Mouse (Mus musculus): ENCODE measurements around the gene Dnase1l1. TPM values are rescaled to one million over a fixed set of nuclear protein-coding genes. Genes with fewer than 3 reads are reported as not detected.

Dnase1l1 gene
- polyA plus RNA-seq, 1 experiment from 2014 or later: 4.6 TPM

- peak overlapping the region; percentile 55 for H3K4me3 ChIP-seq (ENCODE audit: low read depth, low read length)
- no peaks in the 10 kb centered on the region for H3K4me1 ChIP-seq (ENCODE audit: control insufficient read depth, insufficient read depth, low read length)
- peak overlapping the region; percentile 39 for H3K4me2 ChIP-seq (ENCODE audit: low read depth)
- 0 out of 2 replicates have a peak overlapping the region, but pooled peaks have one; percentile 14 for H3K27ac ChIP-seq (ENCODE audit: low read depth, low read length)
- H3K36me3 ChIP-seq (ENCODE audit: control insufficient read depth, insufficient read depth, low read length): no peaks in the 10 kb centered on the region
- H3K27me3 ChIP-seq (ENCODE audit: control insufficient read depth, insufficient read depth, low read length): no peaks in the 10 kb centered on the region
- 18% methylated on average over 27 of the region's 27 CpGs for WGBS
- H3K9ac ChIP-seq (ENCODE audit: low read length): peak overlapping the region; percentile 79
- DNase-seq (ENCODE audit: low spot score) (peak; percentile 35), ATAC-seq (ENCODE audit: insufficient read depth, low FRiP score, low TSS enrichment) (no peak)
- H3K9me3 ChIP-seq (ENCODE audit: control insufficient read depth, low read length): no peaks in the 10 kb centered on the region
Observed at GRCm38 (mm10) chrX:74270902-74271551, 11.1 kb downstream of the Dnase1l1 start.

GRCm38 (mm10) chrX:74270062-74270901 lies 11.9 kb downstream of the Dnase1l1 start, which contains the start of gene Rpl10:
Rpl10 (plus strand) TSS chrX:74270812.
- Histone ChIP-seq H3K27ac (ENCODE audit: low read depth, low read length) (peak within 1 kb of the TSS; percentile 89), H3K4me3 (ENCODE audit: low read depth, low read length) (peak within 1 kb of the TSS; percentile 55), H3K9me3 (ENCODE audit: control insufficient read depth, low read length) (no peaks in the 10 kb centered on the region), H3K4me2 (ENCODE audit: low read depth) (peak within 1 kb of the TSS; percentile 48), H3K4me1 (ENCODE audit: control insufficient read depth, insufficient read depth, low read length) (no peaks in the 10 kb centered on the region), H3K9ac (ENCODE audit: low read length) (peak within 1 kb of the TSS; percentile 79), H3K36me3 (ENCODE audit: control insufficient read depth, insufficient read depth, low read length) (no peaks in the 10 kb centered on the region), H3K27me3 (ENCODE audit: control insufficient read depth, insufficient read depth, low read length) (no peaks in the 10 kb centered on the region)
- WGBS: 16% methylated on average over 42 of the region's 42 CpGs
- ATAC-seq (ENCODE audit: insufficient read depth, low FRiP score, low TSS enrichment) (peak; percentile 93), DNase-seq (ENCODE audit: low spot score) (peak; percentile 90)

GRCm38 (mm10) chrX:74269736-74270061 lies 12.4 kb downstream of the Dnase1l1 start:
- H3K4me1 ChIP-seq (ENCODE audit: control insufficient read depth, insufficient read depth, low read length): no peaks in the 10 kb centered on the region
- H3K9ac ChIP-seq (ENCODE audit: low read length): peak overlapping the region; percentile 55
- peak overlapping the region; percentile 89 for H3K27ac ChIP-seq (ENCODE audit: low read depth, low read length)
- ATAC-seq (ENCODE audit: insufficient read depth, low FRiP score, low TSS enrichment) (no peak), DNase-seq (ENCODE audit: low spot score) (no peak)
- H3K4me3 ChIP-seq (ENCODE audit: low read depth, low read length): peak overlapping the region; percentile 37
- no peaks in the 10 kb centered on the region for H3K36me3 ChIP-seq (ENCODE audit: control insufficient read depth, insufficient read depth, low read length)
- H3K4me2 ChIP-seq (ENCODE audit: low read depth): peak overlapping the region; percentile 48
- no peaks in the 10 kb centered on the region for H3K27me3 ChIP-seq (ENCODE audit: control insufficient read depth, insufficient read depth, low read length)
- no peaks in the 10 kb centered on the region for H3K9me3 ChIP-seq (ENCODE audit: control insufficient read depth, low read length)
- 19% methylated on average over 3 of the region's 3 CpGs for WGBS

- Histone ChIP-seq H3K4me2 (ENCODE audit: low read depth) (no peak overlapping the region), H3K4me3 (ENCODE audit: low read depth, low read length) (no peak overlapping the region), H3K4me1 (ENCODE audit: control insufficient read depth, insufficient read depth, low read length) (peaks cover 5% of the 10 kb centered on the region; the same call in 1 of the 2 replicates), H3K27ac (ENCODE audit: low read depth, low read length) (no peak overlapping the region), H3K9me3 (ENCODE audit: control insufficient read depth, low read length) (no peaks in the 10 kb centered on the region), H3K9ac (ENCODE audit: low read length) (no peak overlapping the region), H3K27me3 (ENCODE audit: control insufficient read depth, insufficient read depth, low read length) (no peaks in the 10 kb centered on the region), H3K36me3 (ENCODE audit: control insufficient read depth, insufficient read depth, low read length) (no peaks in the 10 kb centered on the region)
- ATAC-seq (ENCODE audit: insufficient read depth, low FRiP score, low TSS enrichment) (no peak), DNase-seq (ENCODE audit: low spot score) (no peak)
- 87% methylated on average over 3 of the region's 3 CpGs for WGBS
Observed at GRCm38 (mm10) chrX:74257746-74258145, 24.4 kb downstream of the Dnase1l1 start.

DNA sequence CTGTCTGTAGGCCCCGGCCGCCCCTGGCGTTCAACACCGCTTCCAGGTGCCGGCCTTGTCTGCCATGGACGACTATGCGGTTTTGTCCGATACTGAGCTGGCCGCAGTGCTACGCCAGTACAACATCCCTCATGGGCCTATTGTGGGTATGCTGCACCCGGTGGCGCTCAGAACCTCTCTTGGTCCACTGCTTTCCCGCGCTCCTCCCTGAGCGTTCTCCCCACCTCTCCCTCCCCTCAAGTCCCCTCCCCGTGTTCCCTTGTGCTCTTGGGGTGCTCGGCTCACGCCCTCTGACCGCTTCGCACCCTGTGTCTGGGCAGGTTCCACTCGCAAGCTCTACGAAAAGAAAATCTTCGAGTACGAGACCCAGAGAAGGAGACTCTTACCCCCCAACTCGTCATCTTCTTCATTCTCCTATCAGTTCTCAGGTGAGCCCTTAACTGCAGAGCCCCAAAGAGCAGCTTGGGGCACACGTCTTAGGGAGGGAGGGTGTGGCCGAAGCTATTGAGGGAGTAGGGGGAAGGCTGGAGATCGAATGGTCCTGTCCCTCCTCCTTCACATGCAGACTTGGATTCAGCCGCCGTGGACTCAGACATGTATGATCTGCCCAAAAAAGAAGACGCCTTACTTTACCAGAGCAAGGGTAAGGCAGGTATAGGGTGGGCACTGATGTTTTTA lies 27.1 kb downstream of the Dnase1l1 start:
- H3K27ac ChIP-seq (ENCODE audit: low read depth, low read length): peak overlapping the region; percentile 55
- H3K9ac ChIP-seq (ENCODE audit: low read length): peak overlapping the region; percentile 72
- H3K4me1 ChIP-seq (ENCODE audit: control insufficient read depth, insufficient read depth, low read length): peaks cover 5% of the 10 kb centered on the region; the same call in 1 of the 2 replicates
- H3K4me2 ChIP-seq (ENCODE audit: low read depth): peak overlapping the region; percentile 41
- no peaks in the 10 kb centered on the region for H3K27me3 ChIP-seq (ENCODE audit: control insufficient read depth, insufficient read depth, low read length)
- H3K9me3 ChIP-seq (ENCODE audit: control insufficient read depth, low read length): no peaks in the 10 kb centered on the region
- no peaks in the 10 kb centered on the region for H3K36me3 ChIP-seq (ENCODE audit: control insufficient read depth, insufficient read depth, low read length)
- 26% methylated on average over 31 of the region's 31 CpGs for WGBS
- ATAC-seq (ENCODE audit: insufficient read depth, low FRiP score, low TSS enrichment) (no peak), DNase-seq (ENCODE audit: low spot score) (peak; percentile 45)
- peak overlapping the region; percentile 45 for H3K4me3 ChIP-seq (ENCODE audit: low read depth, low read length)

DNA sequence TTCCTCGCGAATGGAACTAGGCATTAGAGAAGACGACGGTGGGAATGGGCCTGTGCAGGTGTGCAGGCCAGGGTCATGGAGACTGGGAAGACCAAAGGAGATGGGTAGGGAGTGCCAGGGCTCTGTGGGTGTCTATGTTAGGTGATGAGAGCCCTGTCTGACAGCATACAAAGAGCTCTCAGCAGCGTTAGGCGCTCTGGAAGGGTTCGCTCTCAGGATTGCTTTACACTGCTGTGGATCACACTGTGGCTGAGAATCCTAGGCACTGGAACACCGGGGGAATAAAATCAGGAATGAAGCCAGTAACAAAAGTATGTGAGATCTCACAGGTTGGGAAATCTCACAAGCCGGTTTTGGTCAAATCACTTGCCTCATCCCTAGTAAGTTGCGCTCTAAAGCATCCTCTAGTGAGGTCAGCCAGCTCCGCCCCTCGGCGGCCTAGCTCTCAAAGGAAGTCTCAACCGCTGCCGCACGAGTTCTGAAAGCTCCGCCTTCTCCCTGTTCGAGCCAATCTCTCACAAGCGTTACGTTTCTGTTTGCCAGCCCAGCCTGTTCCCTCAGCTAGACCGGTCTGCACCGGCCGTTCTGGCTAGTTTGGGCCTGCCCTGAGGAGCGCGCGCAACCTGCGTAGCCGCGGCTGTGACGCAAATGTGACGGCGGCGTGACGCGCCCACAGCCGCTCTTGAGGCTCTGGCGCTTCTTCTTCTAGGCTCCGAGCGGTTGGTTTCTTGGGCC lies 27.8 kb downstream of the Dnase1l1 start, which contains the start of gene Emd:
Gene Emd (plus strand): TSS at position 535 of the 735 bp plus-strand sequence.
- peak; percentile 89 for DNase-seq (ENCODE audit: low spot score)
- Histone ChIP-seq H3K27me3 (ENCODE audit: control insufficient read depth, insufficient read depth, low read length) (no peaks in the 10 kb centered on the region), H3K9me3 (ENCODE audit: control insufficient read depth, low read length) (no peaks in the 10 kb centered on the region), H3K4me2 (ENCODE audit: low read depth) (peak within 1 kb of the TSS; percentile 41), H3K36me3 (ENCODE audit: control insufficient read depth, insufficient read depth, low read length) (no peaks in the 10 kb centered on the region), H3K27ac (ENCODE audit: low read depth, low read length) (peak within 1 kb of the TSS; percentile 55), H3K4me1 (ENCODE audit: control insufficient read depth, insufficient read depth, low read length) (peaks cover 5% of the 10 kb centered on the region; the same call in 1 of the 2 replicates), H3K4me3 (ENCODE audit: low read depth, low read length) (peak within 1 kb of the TSS; percentile 45), H3K9ac (ENCODE audit: low read length) (peak within 1 kb of the TSS; percentile 72)
- 22% methylated on average over 39 of the region's 39 CpGs for WGBS
- peak; percentile 96 for ATAC-seq (ENCODE audit: insufficient read depth, low FRiP score, low TSS enrichment)

DNA sequence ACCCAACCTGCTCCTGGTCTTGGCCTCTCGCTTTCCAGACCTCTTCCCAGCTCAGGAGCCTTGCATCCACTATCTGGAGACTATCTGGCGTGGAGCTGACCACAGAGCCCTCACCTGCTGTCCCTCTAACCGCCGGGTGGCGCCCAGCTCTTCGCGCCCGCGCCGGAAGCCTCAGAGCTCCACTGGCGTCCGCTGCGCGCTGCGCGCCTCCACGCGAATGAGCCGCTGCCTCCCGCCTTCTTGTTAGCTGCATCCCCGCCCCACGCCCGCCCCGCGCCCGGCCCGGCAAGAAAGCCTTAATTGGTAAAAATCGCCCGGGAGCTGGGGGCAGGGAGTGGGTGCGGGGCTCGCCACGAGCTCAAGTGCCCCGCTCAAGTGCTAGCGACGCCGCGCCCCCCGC lies 32.5 kb downstream of the Dnase1l1 start, which contains the start of gene Flna:
Gene Flna (minus strand): TSS at position 206 of the 400 bp plus-strand sequence.
- Histone ChIP-seq H3K4me3 (ENCODE audit: low read depth, low read length) (peak within 1 kb of the TSS; percentile 32), H3K36me3 (ENCODE audit: control insufficient read depth, insufficient read depth, low read length) (no peaks in the 10 kb centered on the region), H3K4me1 (ENCODE audit: control insufficient read depth, insufficient read depth, low read length) (no peaks in the 10 kb centered on the region), H3K4me2 (ENCODE audit: low read depth) (peak within 1 kb of the TSS; percentile 48), H3K27ac (ENCODE audit: low read depth, low read length) (no peak within 1 kb of the TSS), H3K9ac (ENCODE audit: low read length) (peak within 1 kb of the TSS; percentile 57), H3K9me3 (ENCODE audit: control insufficient read depth, low read length) (no peaks in the 10 kb centered on the region), H3K27me3 (ENCODE audit: control insufficient read depth, insufficient read depth, low read length) (no peaks in the 10 kb centered on the region)
- peak; percentile 67 for DNase-seq (ENCODE audit: low spot score)
- 4% methylated on average over 31 of the region's 38 CpGs for WGBS
- no peak for ATAC-seq (ENCODE audit: insufficient read depth, low FRiP score, low TSS enrichment)

- Histone ChIP-seq H3K36me3 (ENCODE audit: control insufficient read depth, insufficient read depth, low read length) (no peaks in the 10 kb centered on the region), H3K4me1 (ENCODE audit: control insufficient read depth, insufficient read depth, low read length) (no peaks in the 10 kb centered on the region), H3K27me3 (ENCODE audit: control insufficient read depth, insufficient read depth, low read length) (no peaks in the 10 kb centered on the region), H3K9me3 (ENCODE audit: control insufficient read depth, low read length) (no peaks in the 10 kb centered on the region), H3K9ac (ENCODE audit: low read length) (no peak overlapping the region), H3K4me2 (ENCODE audit: low read depth) (no peak overlapping the region), H3K4me3 (ENCODE audit: low read depth, low read length) (no peak overlapping the region), H3K27ac (ENCODE audit: low read depth, low read length) (no peak overlapping the region)
- ATAC-seq (ENCODE audit: insufficient read depth, low FRiP score, low TSS enrichment): no peak
- 12% methylated on average over 3 of the region's 3 CpGs for WGBS
- DNase-seq (ENCODE audit: low spot score): peak; percentile 69
Observed at GRCm38 (mm10) chrX:74248651-74249050, 33.5 kb downstream of the Dnase1l1 start.

Data from neural tube, embryonic 11.5 days (tissue).